Mouse (Mus musculus) neural tube, embryonic 13.5 days (tissue): ENCODE results near the gene Cd27. TPM values are rescaled to one million over a fixed set of nuclear protein-coding genes. Genes with fewer than 3 reads are reported as not detected.
A peak's percentile ranks its signal among the peaks of the same experiment; 100 is the strongest.

Source experiments
- ATAC-seq: fragments of 200-750 bp; cut with Nextera tagmentation; 2 replicates; pipeline ENCODE4 v1.8.0; 2017; ENCODE audit warnings: low read depth, mild to moderate bottlenecking, moderate TSS enrichment, moderate library complexity
- H3K27ac ChIP-seq: fragments of 300-500 bp; sonication (generic); replicated peaks from 2 replicates; pipeline ENCODE4 v1.5.1; 2015; ENCODE audit warnings: moderate library complexity, mild to moderate bottlenecking, inconsistent platforms
- H3K27me3 ChIP-seq: fragments of 300-500 bp; sonication (generic); 2 replicates; pipeline ENCODE4 v1.6.1; 2015; ENCODE audit warnings: mild to moderate bottlenecking, inconsistent platforms
- H3K36me3 ChIP-seq: fragments of 300-500 bp; sonication (generic); 2 replicates; pipeline ENCODE4 v1.6.1; 2015; ENCODE audit warnings: mild to moderate bottlenecking, inconsistent platforms
- H3K4me1 ChIP-seq: fragments of 300-500 bp; sonication (generic); replicated peaks from 2 replicates; pipeline ENCODE4 v1.6.1; 2015; ENCODE audit warnings: inconsistent platforms
- H3K4me2 ChIP-seq: fragments of 300-500 bp; sonication (generic); 2 replicates; pipeline ENCODE4 v1.6.1; 2015; ENCODE audit warnings: inconsistent platforms, mild to moderate bottlenecking, moderate library complexity
- H3K4me3 ChIP-seq: fragments of 300-500 bp; sonication (generic); 2 replicates; pipeline ENCODE4 v1.5.1; 2015; ENCODE audit warnings: mild to moderate bottlenecking, inconsistent platforms
- H3K9ac ChIP-seq: fragments of 300-500 bp; sonication (generic); 2 replicates; pipeline ENCODE4 v1.6.1; 2015; ENCODE audit warnings: moderate library complexity, mild to moderate bottlenecking, inconsistent platforms
- H3K9me3 ChIP-seq: fragments of 300-500 bp; sonication (generic); 2 replicates; pipeline ENCODE4 v1.6.1; 2016; ENCODE audit warnings: inconsistent platforms
- WGBS: fragments of 180-500 bp; shearing (Covaris S2); methylation state at CpG from one replicate; pipeline ENCODE4 v1.1.7; 2015; 5-methylcytosine and 5-hydroxymethylcytosine counted together
- polyA plus RNA-seq: library from polyadenylated mRNA; unstranded; fragments of >200 nt; fragmentation: Nextera tagmentation; extraction: Ambion mirVana; gene quantifications from 2 replicates; pipeline ENCODE4 v1.2.1, GENCODE M21; 2015

Cd27 gene
- polyA plus RNA-seq, 1 experiment from 2014 or later, result 1.3 TPM

GRCm38 (mm10) chr6:125222146-125222545 lies 14.7 kb downstream of the Cd27 start:
- H3K36me3 ChIP-seq, result peaks cover 6% of the 10 kb centered on the region; the same call in 1 of the 2 replicates
- no peak overlapping the region for H3K27ac ChIP-seq
- no peak overlapping the region for H3K4me3 ChIP-seq
- ATAC-seq, result no peak
- 0 out of 2 replicates have a peak overlapping the region, but pooled peaks have one; percentile 6 for H3K9ac ChIP-seq
- H3K4me2 ChIP-seq, result no peak overlapping the region
- H3K9me3 ChIP-seq, result no peaks in the 10 kb centered on the region
- H3K4me1 ChIP-seq, result no peaks in the 10 kb centered on the region
- WGBS, result 73% methylated on average over 2 of the region's 2 CpGs
- no peaks in the 10 kb centered on the region for H3K27me3 ChIP-seq

- no peaks in the 10 kb centered on the region for H3K9me3 ChIP-seq
- H3K4me2 ChIP-seq, result no peak overlapping the region
- H3K36me3 ChIP-seq, result peaks cover 6% of the 10 kb centered on the region; the same call in 1 of the 2 replicates
- peaks cover 8% of the 10 kb centered on the region for H3K4me1 ChIP-seq
- no peaks in the 10 kb centered on the region for H3K27me3 ChIP-seq
- no peak overlapping the region for H3K27ac ChIP-seq
- 91% methylated on average over 20 of the region's 20 CpGs for WGBS
- no peak for ATAC-seq
- H3K9ac ChIP-seq, result no peak overlapping the region
- no peak overlapping the region for H3K4me3 ChIP-seq
Measured at GRCm38 (mm10) chr6:125221115-125221745, 15.6 kb downstream of the Cd27 start.

GRCm38 (mm10) chr6:125218963-125219362 lies 17.8 kb downstream of the Cd27 start:
- Histone ChIP-seq H3K9me3 (no peaks in the 10 kb centered on the region), H3K27ac (no peak overlapping the region), H3K4me2 (no peak overlapping the region), H3K4me1 (peaks cover 13% of the 10 kb centered on the region), H3K9ac (no peak overlapping the region), H3K36me3 (peaks cover 6% of the 10 kb centered on the region; the same call in 1 of the 2 replicates), H3K4me3 (no peak overlapping the region), H3K27me3 (peaks cover 2% of the 10 kb centered on the region)
- WGBS, result 79% methylated on average over 4 of the region's 4 CpGs
- no peak for ATAC-seq

GRCm38 (mm10) chr6:125217899-125218298 lies 18.9 kb downstream of the Cd27 start:
- WGBS, result 93% methylated on average over 11 of the region's 11 CpGs
- H3K4me2 ChIP-seq, result no peak overlapping the region
- no peaks in the 10 kb centered on the region for H3K9me3 ChIP-seq
- H3K27me3 ChIP-seq, result peaks cover 12% of the 10 kb centered on the region
- peaks cover 13% of the 10 kb centered on the region for H3K4me1 ChIP-seq
- no peak overlapping the region for H3K9ac ChIP-seq
- no peak for ATAC-seq
- no peak overlapping the region for H3K4me3 ChIP-seq
- H3K27ac ChIP-seq, result no peak overlapping the region
- H3K36me3 ChIP-seq, result 0 out of 2 replicates have a peak, but pooled peaks cover 6% of the 10 kb centered on the region

GRCm38 (mm10) chr6:125216898-125217297 lies 19.9 kb downstream of the Cd27 start:
- Histone ChIP-seq H3K4me2 (peak overlapping the region; percentile 92), H3K9ac (peak overlapping the region; percentile 90; the same call in 1 of the 2 replicates), H3K27ac (no peak overlapping the region), H3K27me3 (peaks cover 21% of the 10 kb centered on the region), H3K9me3 (no peaks in the 10 kb centered on the region), H3K36me3 (0 out of 2 replicates have a peak, but pooled peaks cover 6% of the 10 kb centered on the region), H3K4me1 (peaks cover 13% of the 10 kb centered on the region), H3K4me3 (no peak overlapping the region)
- no peak for ATAC-seq
- 97% methylated on average over 2 of the region's 2 CpGs for WGBS

GRCm38 (mm10) chr6:125215148-125215954 lies 21.5 kb downstream of the Cd27 start, which contains the start of gene Vamp1:
Gene Vamp1, plus strand, starts transcription at chr6:125215551.
- peak; percentile 98 for ATAC-seq
- Histone ChIP-seq H3K4me2 (peak within 1 kb of the TSS; percentile 92), H3K9me3 (no peaks in the 10 kb centered on the region), H3K4me1 (peaks cover 13% of the 10 kb centered on the region), H3K27me3 (peaks cover 30% of the 10 kb centered on the region), H3K9ac (peak within 1 kb of the TSS; percentile 90), H3K36me3 (0 out of 2 replicates have a peak, but pooled peaks cover 6% of the 10 kb centered on the region), H3K4me3 (peak within 1 kb of the TSS; percentile 71), H3K27ac (peak within 1 kb of the TSS; percentile 83)
- WGBS, result under 1% methylated on average over 48 of the region's 48 CpGs

- Histone ChIP-seq H3K9ac (no peak overlapping the region), H3K27me3 (peaks cover 30% of the 10 kb centered on the region), H3K27ac (no peak overlapping the region), H3K36me3 (no peaks in the 10 kb centered on the region), H3K9me3 (no peaks in the 10 kb centered on the region; the same call in 1 of the 2 replicates), H3K4me2 (no peak overlapping the region), H3K4me1 (peaks cover 13% of the 10 kb centered on the region), H3K4me3 (no peak overlapping the region)
- no peak for ATAC-seq
- 75% methylated on average over 6 of the region's 6 CpGs for WGBS
Measured at GRCm38 (mm10) chr6:125213715-125214114, 23.1 kb downstream of the Cd27 start.

GRCm38 (mm10) chr6:125213129-125213528 lies 23.7 kb downstream of the Cd27 start:
- peaks cover 30% of the 10 kb centered on the region for H3K27me3 ChIP-seq
- no peak overlapping the region for H3K27ac ChIP-seq
- H3K4me2 ChIP-seq, result no peak overlapping the region
- no peak for ATAC-seq
- H3K9ac ChIP-seq, result no peak overlapping the region
- peaks cover 13% of the 10 kb centered on the region for H3K4me1 ChIP-seq
- 79% methylated on average over 6 of the region's 6 CpGs for WGBS
- no peaks in the 10 kb centered on the region; the same call in 1 of the 2 replicates for H3K9me3 ChIP-seq
- no peak overlapping the region for H3K4me3 ChIP-seq
- H3K36me3 ChIP-seq, result no peaks in the 10 kb centered on the region

- 51% methylated on average over 2 of the region's 2 CpGs for WGBS
- H3K36me3 ChIP-seq, result no peaks in the 10 kb centered on the region
Measured at GRCm38 (mm10) chr6:125212621-125213020, 24.2 kb downstream of the Cd27 start.

GRCm38 (mm10) chr6:125210436-125210835 lies 26.4 kb downstream of the Cd27 start:
- ATAC-seq, result no peak
- 93% methylated on average over 1 of the region's 1 CpGs for WGBS
- no peak overlapping the region for H3K4me2 ChIP-seq
- H3K27ac ChIP-seq, result no peak overlapping the region
- no peaks in the 10 kb centered on the region for H3K4me1 ChIP-seq
- H3K9ac ChIP-seq, result no peak overlapping the region
- no peak overlapping the region for H3K4me3 ChIP-seq
- H3K36me3 ChIP-seq, result no peaks in the 10 kb centered on the region
- peaks cover 30% of the 10 kb centered on the region for H3K27me3 ChIP-seq
- H3K9me3 ChIP-seq, result no peaks in the 10 kb centered on the region; the same call in 1 of the 2 replicates

More at GRCm38 (mm10) chr6:125212621-125213020, 24.2 kb downstream of the Cd27 start:
- H3K9ac ChIP-seq, result no peak overlapping the region
- peaks cover 30% of the 10 kb centered on the region for H3K27me3 ChIP-seq
- H3K4me2 ChIP-seq, result no peak overlapping the region
- no peak for ATAC-seq
- no peak overlapping the region for H3K4me3 ChIP-seq
- no peaks in the 10 kb centered on the region; the same call in 1 of the 2 replicates for H3K9me3 ChIP-seq
- peaks cover 13% of the 10 kb centered on the region for H3K4me1 ChIP-seq
- H3K27ac ChIP-seq, result no peak overlapping the region

- peaks cover 11% of the 10 kb centered on the region for H3K4me1 ChIP-seq
- no peaks in the 10 kb centered on the region for H3K9me3 ChIP-seq
- H3K4me2 ChIP-seq, result no peak overlapping the region
- H3K27ac ChIP-seq, result no peak overlapping the region
- ATAC-seq, result no peak
- 90% methylated on average over 5 of the region's 5 CpGs for WGBS
- no peak overlapping the region for H3K4me3 ChIP-seq
- no peaks in the 10 kb centered on the region for H3K27me3 ChIP-seq
- no peak overlapping the region for H3K9ac ChIP-seq
- peaks cover 25% of the 10 kb centered on the region for H3K36me3 ChIP-seq
Measured at GRCm38 (mm10) chr6:125197166-125197565, 39.6 kb downstream of the Cd27 start.

GRCm38 (mm10) chr6:125196301-125196700 lies 40.5 kb downstream of the Cd27 start:
- WGBS, result 57% methylated on average over 3 of the region's 3 CpGs
- no peak for ATAC-seq
- H3K27me3 ChIP-seq, result no peaks in the 10 kb centered on the region
- no peak overlapping the region for H3K27ac ChIP-seq
- H3K4me1 ChIP-seq, result peaks cover 11% of the 10 kb centered on the region
- H3K9ac ChIP-seq, result no peak overlapping the region
- no peaks in the 10 kb centered on the region for H3K9me3 ChIP-seq
- no peak overlapping the region for H3K4me3 ChIP-seq
- H3K36me3 ChIP-seq, result peaks cover 25% of the 10 kb centered on the region
- no peak overlapping the region for H3K4me2 ChIP-seq
